Mouse (Mus musculus): ENCODE results near the gene Gm5089. TPM values are rescaled to one million over a fixed set of nuclear protein-coding genes. Genes with fewer than 3 reads are reported as not detected.

Gm5089 gene
- polyA plus RNA-seq, 1 experiment from 2014 or later = 0.75 TPM

DNA sequence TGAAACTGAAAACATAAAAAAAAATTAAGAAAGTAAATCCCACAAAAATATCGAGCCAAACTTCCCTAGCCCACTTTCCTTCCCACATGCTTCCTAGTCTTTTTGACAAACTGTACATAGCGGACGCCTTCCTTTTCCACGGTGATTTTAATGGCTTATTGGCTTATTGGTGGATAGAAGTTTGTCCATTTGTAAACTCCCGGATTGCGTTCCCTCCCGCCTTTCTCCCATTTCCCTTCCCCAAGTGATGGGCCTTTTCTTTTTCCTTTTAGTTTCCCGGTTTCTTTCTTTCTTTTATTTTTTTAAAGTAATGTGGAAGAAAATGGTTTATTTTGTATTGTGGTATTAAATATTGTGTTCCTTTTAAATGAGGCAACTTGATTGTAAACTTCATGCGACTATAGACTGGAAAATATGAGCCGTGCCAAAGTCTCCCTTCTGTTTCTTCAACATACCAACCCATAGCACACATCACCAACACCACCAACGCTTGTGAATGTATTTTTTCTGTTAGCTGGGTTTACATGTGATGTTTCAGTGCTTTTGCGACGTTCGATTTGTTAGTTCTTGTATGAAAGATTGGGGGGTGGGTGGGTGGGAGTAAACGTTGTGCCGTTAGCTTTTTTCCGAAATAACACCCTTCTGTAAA lies 28.7 kb upstream of the Gm5089 start:
- Histone ChIP-seq H3K9me3 (ENCODE audit: control insufficient read depth, low read length) (no peaks in the 10 kb centered on the region), H3K9ac (replicated peaks; ENCODE audit: low read length) (peak overlapping the region; percentile 77; the same call in 1 of the 2 replicates)

DNA sequence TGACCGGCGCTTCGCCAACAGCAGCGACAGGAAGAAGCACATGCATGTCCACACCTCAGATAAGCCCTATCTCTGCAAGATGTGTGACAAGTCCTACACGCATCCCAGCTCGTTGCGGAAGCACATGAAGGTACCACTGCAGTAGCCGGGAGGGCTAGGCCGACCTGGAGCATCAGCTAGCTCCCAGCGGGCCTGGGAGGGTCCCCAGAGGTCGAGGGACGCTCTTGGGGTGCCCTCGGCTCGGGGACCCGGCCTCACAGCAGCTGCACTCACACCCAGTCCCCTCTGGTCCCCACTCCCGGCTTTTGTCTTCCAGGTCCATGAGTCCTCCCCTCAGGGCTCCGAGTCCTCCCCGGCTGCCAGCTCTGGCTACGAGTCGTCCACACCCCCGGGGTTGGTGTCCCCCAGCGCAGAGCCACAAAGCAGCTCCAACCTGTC lies 27.7 kb upstream of the Gm5089 start:
- DNase-seq (peak; percentile 59), ATAC-seq (ENCODE audit: low FRiP score, low TSS enrichment) (no peak)
- H3K4me3 ChIP-seq (replicated peaks; ENCODE audit: low read depth, low read length) = peak overlapping the region; percentile 52
- WGBS = under 1% methylated on average over 22 of the region's 22 CpGs
- H3K9ac ChIP-seq (replicated peaks; ENCODE audit: low read length) = peak overlapping the region; percentile 77
- H3K4me2 ChIP-seq (ENCODE audit: low read length) = peak overlapping the region; percentile 56
- H3K9me3 ChIP-seq (ENCODE audit: control insufficient read depth, low read length) = no peaks in the 10 kb centered on the region
- no peaks in the 10 kb centered on the region for H3K4me1 ChIP-seq (ENCODE audit: control insufficient read depth, insufficient read depth, low read length)
- no peaks in the 10 kb centered on the region for H3K36me3 ChIP-seq (ENCODE audit: control insufficient read depth, insufficient read depth, low read length)
- H3K27me3 ChIP-seq (ENCODE audit: control insufficient read depth, insufficient read depth, low read length) = peaks cover 43% of the 10 kb centered on the region
- H3K27ac ChIP-seq (replicated peaks; ENCODE audit: low read depth, low read length) = peak overlapping the region; percentile 94

More for the DNA sequence above, 28.7 kb upstream of the Gm5089 start:
- Histone ChIP-seq H3K36me3 (ENCODE audit: control insufficient read depth, insufficient read depth, low read length) (no peaks in the 10 kb centered on the region), H3K27me3 (ENCODE audit: control insufficient read depth, insufficient read depth, low read length) (peaks cover 46% of the 10 kb centered on the region), H3K4me1 (ENCODE audit: control insufficient read depth, insufficient read depth, low read length) (no peaks in the 10 kb centered on the region), H3K4me3 (replicated peaks; ENCODE audit: low read depth, low read length) (peak overlapping the region; percentile 52), H3K4me2 (ENCODE audit: low read length) (peak overlapping the region; percentile 56), H3K27ac (replicated peaks; ENCODE audit: low read depth, low read length) (no peak overlapping the region)
- no peak for ATAC-seq (ENCODE audit: low FRiP score, low TSS enrichment)
- peak; percentile 56 for DNase-seq
- WGBS = 9% methylated on average over 17 of the region's 17 CpGs

DNA sequence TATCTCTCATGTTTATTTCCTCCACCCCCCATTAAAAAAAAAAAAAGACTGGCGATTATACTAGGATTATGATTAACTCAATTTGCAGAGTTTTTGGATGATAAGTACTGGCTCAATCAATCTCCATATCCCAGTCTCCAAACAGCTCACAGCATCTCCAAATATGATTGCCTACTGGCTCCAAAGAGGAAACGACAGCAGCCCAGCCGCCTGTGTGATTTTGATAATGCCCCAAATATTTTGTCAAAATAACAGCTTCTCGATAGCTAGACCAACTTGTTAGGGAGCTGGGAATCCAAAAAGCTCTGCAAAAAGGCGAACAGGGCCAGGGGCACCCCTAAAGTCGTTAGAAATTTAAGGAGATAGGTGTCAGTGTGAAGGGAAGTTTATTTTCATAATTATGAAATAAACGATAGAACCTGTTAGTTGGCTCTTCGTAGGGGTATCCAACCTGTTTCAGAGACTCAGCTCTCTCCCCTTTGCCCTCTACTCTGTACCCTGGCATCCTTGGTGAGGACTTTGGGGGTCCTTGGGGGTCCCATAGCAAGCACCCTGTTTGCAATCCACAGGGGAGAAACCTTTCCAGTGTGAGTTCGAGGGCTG lies 27.2 kb upstream of the Gm5089 start:
- Histone ChIP-seq H3K4me1 (ENCODE audit: control insufficient read depth, insufficient read depth, low read length) (no peaks in the 10 kb centered on the region), H3K27me3 (ENCODE audit: control insufficient read depth, insufficient read depth, low read length) (peaks cover 43% of the 10 kb centered on the region), H3K9me3 (ENCODE audit: control insufficient read depth, low read length) (no peaks in the 10 kb centered on the region), H3K4me2 (ENCODE audit: low read length) (peak overlapping the region; percentile 56), H3K36me3 (ENCODE audit: control insufficient read depth, insufficient read depth, low read length) (no peaks in the 10 kb centered on the region), H3K4me3 (replicated peaks; ENCODE audit: low read depth, low read length) (peak overlapping the region; percentile 52), H3K9ac (replicated peaks; ENCODE audit: low read length) (peak overlapping the region; percentile 77), H3K27ac (replicated peaks; ENCODE audit: low read depth, low read length) (peak overlapping the region; percentile 94)
- 2% methylated on average over 9 of the region's 9 CpGs for WGBS
- ATAC-seq (ENCODE audit: low FRiP score, low TSS enrichment) (no peak), DNase-seq (peak; percentile 53)

DNA sequence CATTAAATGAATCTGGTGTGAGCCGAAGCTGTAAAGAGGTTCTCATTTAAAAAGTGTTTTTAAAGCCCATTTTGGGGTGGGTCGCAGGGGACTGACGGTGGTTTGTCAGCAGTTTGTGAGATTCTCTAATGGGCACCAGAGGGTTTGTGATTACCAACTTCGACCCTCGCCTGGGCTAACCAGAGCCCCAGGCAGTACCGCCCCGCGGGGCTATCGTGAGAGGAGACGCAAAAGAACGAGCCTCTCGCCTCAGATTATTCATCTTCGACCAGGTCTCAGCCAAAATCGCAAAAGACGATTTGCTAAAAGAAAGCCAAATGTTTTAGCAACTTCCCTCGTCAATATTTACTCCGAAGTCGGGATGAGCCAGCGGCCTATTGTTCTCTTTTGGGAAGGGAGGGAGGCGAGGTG lies 26.4 kb upstream of the Gm5089 start:
- peaks cover 46% of the 10 kb centered on the region for H3K27me3 ChIP-seq (ENCODE audit: control insufficient read depth, insufficient read depth, low read length)
- peak overlapping the region; percentile 94 for H3K27ac ChIP-seq (replicated peaks; ENCODE audit: low read depth, low read length)
- ATAC-seq (ENCODE audit: low FRiP score, low TSS enrichment) = no peak
- no peaks in the 10 kb centered on the region for H3K9me3 ChIP-seq (ENCODE audit: control insufficient read depth, low read length)
- peak overlapping the region; percentile 56 for H3K4me2 ChIP-seq (ENCODE audit: low read length)
- H3K4me1 ChIP-seq (ENCODE audit: control insufficient read depth, insufficient read depth, low read length) = no peaks in the 10 kb centered on the region
- H3K4me3 ChIP-seq (replicated peaks; ENCODE audit: low read depth, low read length) = peak overlapping the region; percentile 52
- WGBS = under 1% methylated on average over 20 of the region's 20 CpGs
- H3K36me3 ChIP-seq (ENCODE audit: control insufficient read depth, insufficient read depth, low read length) = no peaks in the 10 kb centered on the region
- peak; percentile 59 for DNase-seq
- peak overlapping the region; percentile 77 for H3K9ac ChIP-seq (replicated peaks; ENCODE audit: low read length)

DNA sequence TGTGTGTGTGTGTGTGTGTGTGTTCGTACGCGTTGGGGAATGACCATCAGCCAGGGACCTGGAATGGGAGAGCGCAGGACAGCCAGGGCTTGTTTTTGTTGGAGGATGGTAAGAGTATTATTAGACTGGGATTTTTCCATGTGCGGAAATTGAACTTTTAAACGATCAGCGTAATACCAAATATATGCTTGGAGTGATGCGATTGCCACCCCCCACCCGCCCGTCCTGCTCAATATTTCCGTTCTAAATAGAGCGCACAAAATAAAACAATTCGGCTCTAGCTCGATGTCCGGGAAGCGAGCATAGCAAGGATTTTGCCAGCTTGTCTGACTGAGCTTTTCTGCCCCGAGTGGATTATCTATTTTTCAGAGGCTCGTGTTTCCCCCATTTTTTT lies 25.9 kb upstream of the Gm5089 start:
- Histone ChIP-seq H3K36me3 (ENCODE audit: control insufficient read depth, insufficient read depth, low read length) (no peaks in the 10 kb centered on the region), H3K27ac (replicated peaks; ENCODE audit: low read depth, low read length) (peak overlapping the region; percentile 94), H3K9ac (replicated peaks; ENCODE audit: low read length) (peak overlapping the region; percentile 77), H3K4me3 (replicated peaks; ENCODE audit: low read depth, low read length) (peak overlapping the region; percentile 52), H3K4me2 (ENCODE audit: low read length) (peak overlapping the region; percentile 56), H3K4me1 (ENCODE audit: control insufficient read depth, insufficient read depth, low read length) (no peaks in the 10 kb centered on the region), H3K27me3 (ENCODE audit: control insufficient read depth, insufficient read depth, low read length) (peaks cover 43% of the 10 kb centered on the region), H3K9me3 (ENCODE audit: control insufficient read depth, low read length) (no peaks in the 10 kb centered on the region)
- ATAC-seq (ENCODE audit: low FRiP score, low TSS enrichment) = no peak
- DNase-seq = peak; percentile 53
- WGBS = under 1% methylated on average over 18 of the region's 18 CpGs

DNA sequence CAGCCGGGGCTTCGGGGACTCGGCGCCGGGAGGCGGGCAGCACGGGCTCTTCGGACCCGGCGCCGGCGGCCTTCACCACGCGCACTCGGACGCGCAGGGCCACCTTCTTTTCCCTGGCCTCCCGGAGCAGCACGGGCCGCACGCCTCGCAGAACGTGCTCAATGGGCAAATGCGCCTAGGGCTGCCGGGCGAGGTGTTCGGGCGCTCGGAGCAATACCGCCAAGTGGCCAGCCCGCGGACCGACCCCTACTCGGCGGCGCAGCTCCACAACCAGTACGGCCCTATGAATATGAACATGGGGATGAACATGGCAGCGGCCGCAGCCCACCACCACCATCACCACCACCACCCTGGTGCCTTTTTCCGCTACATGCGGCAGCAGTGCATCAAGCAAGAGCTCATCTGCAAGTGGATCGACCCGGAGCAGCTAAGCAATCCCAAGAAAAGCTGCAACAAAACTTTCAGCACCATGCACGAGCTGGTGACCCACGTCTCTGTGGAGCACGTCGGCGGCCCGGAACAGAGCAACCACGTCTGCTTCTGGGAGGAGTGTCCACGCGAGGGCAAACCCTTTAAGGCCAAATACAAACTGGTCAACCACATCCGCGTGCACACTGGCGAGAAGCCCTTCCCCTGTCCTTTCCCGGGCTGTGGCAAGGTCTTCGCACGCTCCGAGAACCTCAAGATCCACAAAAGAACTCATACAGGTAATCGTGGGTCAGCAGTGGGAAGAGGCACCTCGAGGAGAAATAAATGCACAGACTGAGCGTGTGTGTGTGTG lies 25.3 kb upstream of the Gm5089 start:
- peak overlapping the region; percentile 56 for H3K4me2 ChIP-seq (ENCODE audit: low read length)
- ATAC-seq (ENCODE audit: low FRiP score, low TSS enrichment) (no peak), DNase-seq (peak; percentile 60)
- peak overlapping the region; percentile 52 for H3K4me3 ChIP-seq (replicated peaks; ENCODE audit: low read depth, low read length)
- no peaks in the 10 kb centered on the region for H3K4me1 ChIP-seq (ENCODE audit: control insufficient read depth, insufficient read depth, low read length)
- H3K9ac ChIP-seq (replicated peaks; ENCODE audit: low read length) = peak overlapping the region; percentile 77
- WGBS = under 1% methylated on average over 62 of the region's 62 CpGs
- peaks cover 46% of the 10 kb centered on the region for H3K27me3 ChIP-seq (ENCODE audit: control insufficient read depth, insufficient read depth, low read length)
- H3K27ac ChIP-seq (replicated peaks; ENCODE audit: low read depth, low read length) = peak overlapping the region; percentile 94
- H3K9me3 ChIP-seq (ENCODE audit: control insufficient read depth, low read length) = no peaks in the 10 kb centered on the region
- no peaks in the 10 kb centered on the region for H3K36me3 ChIP-seq (ENCODE audit: control insufficient read depth, insufficient read depth, low read length)

DNA sequence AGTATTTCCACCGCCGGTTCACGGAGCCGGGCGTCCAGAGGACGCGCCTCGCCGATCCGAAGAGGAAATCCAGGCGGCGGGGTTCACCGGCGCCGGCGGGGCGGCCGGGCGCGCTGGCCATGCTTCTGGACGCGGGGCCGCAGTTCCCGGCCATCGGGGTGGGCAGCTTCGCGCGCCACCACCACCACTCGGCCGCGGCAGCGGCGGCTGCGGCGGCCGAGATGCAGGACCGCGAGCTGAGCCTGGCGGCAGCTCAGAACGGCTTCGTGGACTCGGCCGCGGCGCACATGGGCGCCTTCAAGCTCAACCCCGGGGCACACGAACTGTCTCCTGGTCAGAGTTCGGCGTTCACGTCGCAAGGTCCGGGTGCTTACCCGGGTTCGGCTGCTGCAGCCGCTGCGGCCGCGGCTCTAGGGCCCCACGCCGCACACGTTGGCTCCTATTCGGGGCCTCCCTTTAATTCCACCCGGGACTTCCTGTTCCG lies 24.7 kb upstream of the Gm5089 start:
- H3K36me3 ChIP-seq (ENCODE audit: control insufficient read depth, insufficient read depth, low read length) = no peaks in the 10 kb centered on the region
- peaks cover 46% of the 10 kb centered on the region for H3K27me3 ChIP-seq (ENCODE audit: control insufficient read depth, insufficient read depth, low read length)
- under 1% methylated on average over 64 of the region's 65 CpGs for WGBS
- H3K4me2 ChIP-seq (ENCODE audit: low read length) = peak overlapping the region; percentile 56
- ATAC-seq (ENCODE audit: low FRiP score, low TSS enrichment) = no peak
- H3K27ac ChIP-seq (replicated peaks; ENCODE audit: low read depth, low read length) = peak overlapping the region; percentile 94
- H3K9me3 ChIP-seq (ENCODE audit: control insufficient read depth, low read length) = no peaks in the 10 kb centered on the region
- no peaks in the 10 kb centered on the region for H3K4me1 ChIP-seq (ENCODE audit: control insufficient read depth, insufficient read depth, low read length)
- H3K4me3 ChIP-seq (replicated peaks; ENCODE audit: low read depth, low read length) = peak overlapping the region; percentile 52
- peak; percentile 77 for DNase-seq
- peak overlapping the region; percentile 77 for H3K9ac ChIP-seq (replicated peaks; ENCODE audit: low read length)

DNA sequence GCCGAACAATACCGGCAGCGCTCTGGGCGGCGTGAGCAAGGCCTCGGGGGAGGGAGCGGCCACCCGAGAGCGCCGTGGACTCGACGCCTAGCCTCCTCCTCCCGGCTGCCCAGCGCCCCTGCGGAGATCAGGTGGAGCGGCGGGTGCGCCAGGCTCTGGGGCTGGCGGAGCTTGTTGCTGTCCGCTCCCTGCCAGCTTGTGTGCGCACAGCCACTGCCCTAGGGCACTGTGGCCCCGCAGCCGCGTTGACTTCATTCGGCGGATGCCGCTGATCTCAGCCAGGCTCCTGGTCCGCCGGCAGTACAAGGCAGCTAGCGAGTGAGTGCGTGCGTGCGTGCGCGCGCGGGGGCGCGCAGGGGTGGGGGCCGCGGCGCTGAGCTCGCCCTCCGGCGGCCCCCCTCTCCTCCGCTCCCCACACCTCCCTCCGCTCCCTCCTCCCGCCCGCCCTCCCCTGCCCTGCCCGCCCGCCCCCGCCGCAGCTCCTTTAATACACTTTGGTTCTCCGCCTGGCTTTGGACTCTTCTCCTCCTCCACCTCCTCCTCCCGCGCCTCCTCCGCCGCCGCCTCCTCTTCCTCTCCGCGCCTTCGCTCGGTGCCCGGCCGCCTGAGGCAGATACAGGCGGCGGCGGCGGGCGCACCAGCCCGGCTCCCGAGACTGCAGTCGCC lies 24.1 kb upstream of the Gm5089 start, which contains the start of gene Zic2:
Gene Zic2, plus strand, starts transcription at position 545 of the 666 bp plus-strand sequence.
- Histone ChIP-seq H3K4me3 (replicated peaks; ENCODE audit: low read depth, low read length) (peak within 1 kb of the TSS; percentile 52), H3K9me3 (ENCODE audit: control insufficient read depth, low read length) (no peaks in the 10 kb centered on the region), H3K27ac (replicated peaks; ENCODE audit: low read depth, low read length) (peak within 1 kb of the TSS; percentile 94), H3K9ac (replicated peaks; ENCODE audit: low read length) (peak within 1 kb of the TSS; percentile 77), H3K36me3 (ENCODE audit: control insufficient read depth, insufficient read depth, low read length) (no peaks in the 10 kb centered on the region), H3K4me1 (ENCODE audit: control insufficient read depth, insufficient read depth, low read length) (no peaks in the 10 kb centered on the region), H3K27me3 (ENCODE audit: control insufficient read depth, insufficient read depth, low read length) (peaks cover 46% of the 10 kb centered on the region), H3K4me2 (ENCODE audit: low read length) (peak within 1 kb of the TSS; percentile 56)
- WGBS = under 1% methylated on average over 66 of the region's 73 CpGs
- DNase-seq (peak; percentile 83), ATAC-seq (ENCODE audit: low FRiP score, low TSS enrichment) (peak; percentile 72)

Measured in midbrain, embryonic 14.5 days (tissue).